Mouse (Mus musculus) liver, adult 2 months (tissue): ENCODE data around the gene Apoa1. TPM values are rescaled to one million over a fixed set of nuclear protein-coding genes. Genes with fewer than 3 reads are reported as not detected.

Experiments
- DNase-seq: peaks from one replicate; pipeline ENCODE4 v3.0.0-alpha.2; 2011; ENCODE audit warnings: low read depth, low spot score; ENCODE audit errors: extremely low read depth
- H3K27ac ChIP-seq: fragments of 200-500 bp; replicated peaks from 2 replicates; pipeline ENCODE4 v1.5.1; 2012; ENCODE audit warnings: low read depth, mild to moderate bottlenecking, control low read depth, inconsistent platforms, low read length; ENCODE audit not compliant: insufficient read depth
- H3K27me3 ChIP-seq: fragments of 200-500 bp; 2 replicates; pipeline ENCODE4 v1.6.1; 2012; ENCODE audit warnings: mild to moderate bottlenecking, moderate library complexity, low read length, inconsistent platforms; ENCODE audit not compliant: control insufficient read depth, insufficient read depth
- H3K36me3 ChIP-seq: fragments of 200-500 bp; 2 replicates; pipeline ENCODE4 v1.6.1; 2012; ENCODE audit warnings: low read length, inconsistent platforms; ENCODE audit not compliant: control insufficient read depth, insufficient read depth
- H3K4me1 ChIP-seq: fragments of 200-500 bp; 2 replicates; pipeline ENCODE4 v1.6.1; 2011; ENCODE audit warnings: low read length; ENCODE audit not compliant: control insufficient read depth, insufficient read depth
- H3K4me3 ChIP-seq: fragments of 200-500 bp; 2 replicates; pipeline ENCODE4 v1.5.1; 2011; ENCODE audit warnings: low read depth, mild to moderate bottlenecking, control low read depth, low read length, moderate library complexity; ENCODE audit not compliant: insufficient read depth
- H3K79me2 ChIP-seq: fragments of 200-500 bp; 2 replicates; pipeline ENCODE4 v1.6.1; 2012; ENCODE audit warnings: inconsistent platforms, mild to moderate bottlenecking, low read length, moderate library complexity; ENCODE audit not compliant: control insufficient read depth, insufficient read depth
- H3K9ac ChIP-seq: fragments of 200-500 bp; 2 replicates; pipeline ENCODE4 v1.6.1; 2012; ENCODE audit warnings: low read depth, mild to moderate bottlenecking, control low read depth, inconsistent platforms, low read length
- CTCF ChIP-seq: fragments of 200-500 bp; IDR thresholded peaks from 2 replicates; pipeline ENCODE4 v1.5.1; 2011; ENCODE audit warnings: low read depth, low read length, control low read depth
- POLR2A ChIP-seq: fragments of 200-500 bp; IDR thresholded peaks from 2 replicates; pipeline ENCODE4 v1.6.1; 2011; ENCODE audit warnings: low read length, control low read depth; ENCODE audit not compliant: insufficient read depth; ENCODE audit errors: extremely low read depth
- WGBS: fragments of 180-500 bp; shearing (Covaris S2); methylation state at CpG from one replicate; pipeline ENCODE4 v1.1.7; 2018; 5-methylcytosine and 5-hydroxymethylcytosine counted together
- polyA plus RNA-seq: library from polyadenylated mRNA; depleted of rRNA; stranded (reverse); fragments of >200 nt; gene quantifications from 2 replicates; pipeline ENCODE4 v1.2.3, GENCODE M21; 2012
- total RNA-seq: library from RNA; depleted of rRNA; stranded (reverse); fragments of >200 nt; gene quantifications from 2 replicates; pipeline ENCODE4 v1.2.3, GENCODE M21; 2014

Apoa1 gene
- total and polyA plus RNA-seq, 2 experiments: 4,768 to 8,406 TPM

GRCm38 (mm10) chr9:46243584-46243983 lies 15.2 kb downstream of the Apoa1 start:
- no peak for DNase-seq
- TF ChIP-seq CTCF: no peak
- Histone ChIP-seq H3K79me2 (no peaks in the 10 kb centered on the region; the same call in 1 of the 2 replicates), H3K27me3 (no peaks in the 10 kb centered on the region), H3K27ac (no peak overlapping the region), H3K36me3 (no peaks in the 10 kb centered on the region), H3K4me1 (peaks cover 25% of the 10 kb centered on the region), H3K4me3 (no peak overlapping the region), H3K9ac (no peak overlapping the region)
- WGBS: 69% methylated on average over 8 of the region's 8 CpGs

- Histone ChIP-seq H3K4me3 (no peak overlapping the region), H3K79me2 (no peaks in the 10 kb centered on the region; the same call in 1 of the 2 replicates), H3K36me3 (no peaks in the 10 kb centered on the region), H3K27me3 (no peaks in the 10 kb centered on the region), H3K4me1 (peaks cover 9% of the 10 kb centered on the region; the same call in 1 of the 2 replicates), H3K9ac (no peak overlapping the region), H3K27ac (no peak overlapping the region)
- DNase-seq: peak; percentile 78
- TF ChIP-seq CTCF (peak; percentile 72), POLR2A (no peak)
- WGBS: 24% methylated on average over 11 of the region's 11 CpGs
These were observed 18.5 kb downstream of the Apoa1 start for GRCm38 (mm10) chr9:46246752-46247324.

DNA sequence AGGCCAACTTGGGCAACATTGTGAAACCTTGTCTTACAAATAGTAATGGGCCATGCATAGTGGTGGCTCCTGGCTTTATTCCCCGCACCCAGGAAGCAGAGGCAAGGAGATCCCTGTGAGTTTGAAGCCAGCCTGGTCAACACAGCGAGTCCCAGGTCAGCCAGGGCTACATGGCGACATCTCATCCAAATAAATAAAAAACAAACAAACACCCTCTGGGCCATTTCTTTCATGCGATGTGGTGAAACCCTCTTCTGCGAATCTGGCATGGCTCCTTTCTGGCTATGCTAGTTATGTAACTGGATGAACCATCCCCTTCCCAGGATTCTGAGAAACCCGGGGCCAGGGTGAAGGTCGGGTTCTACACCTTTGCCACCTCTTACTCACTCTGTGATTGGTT lies 27.8 kb downstream of the Apoa1 start:
- TF ChIP-seq CTCF (no peak), POLR2A (no peak)
- Histone ChIP-seq H3K27ac (peak overlapping the region; percentile 83), H3K4me1 (peaks cover 28% of the 10 kb centered on the region), H3K4me3 (no peak overlapping the region), H3K36me3 (no peaks in the 10 kb centered on the region), H3K27me3 (no peaks in the 10 kb centered on the region), H3K9ac (peak overlapping the region; percentile 9; the same call in 1 of the 2 replicates), H3K79me2 (no peaks in the 10 kb centered on the region)
- 23% methylated on average over 7 of the region's 7 CpGs for WGBS
- peak; percentile 99 for DNase-seq

DNA sequence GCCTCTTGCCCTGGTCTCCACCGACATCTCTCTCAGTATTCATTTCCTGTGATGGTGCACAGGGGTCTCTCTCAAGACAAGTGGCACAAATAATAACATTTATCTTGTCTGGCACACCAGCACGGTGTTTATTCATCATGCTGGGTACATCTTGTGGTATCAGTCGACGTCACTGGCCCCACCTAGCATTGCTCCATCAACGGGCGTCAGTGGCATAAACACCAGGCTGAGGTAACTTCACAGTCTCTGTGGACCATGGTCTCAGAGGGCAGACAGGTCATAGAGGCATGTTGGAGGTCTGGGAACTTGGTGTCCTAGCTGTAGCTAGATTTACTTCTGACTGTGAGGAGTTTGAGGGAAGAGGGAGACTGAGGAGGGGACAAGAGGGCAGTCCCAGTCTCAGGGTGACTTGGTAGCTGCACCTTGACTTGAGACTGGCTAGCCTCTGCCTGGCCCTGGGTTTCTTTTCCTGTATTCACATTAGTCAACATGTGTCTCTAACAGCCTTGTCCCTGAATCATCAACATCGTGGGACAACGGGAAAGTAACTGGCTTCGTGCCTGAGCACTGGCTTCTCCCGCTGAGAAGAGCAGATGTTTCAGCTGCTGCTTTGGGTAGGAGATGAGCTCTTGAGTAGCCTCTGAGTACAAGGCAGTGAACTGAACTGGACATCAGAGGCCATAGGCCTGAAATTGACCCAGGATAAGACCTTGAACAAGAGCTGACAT lies 28.4 kb downstream of the Apoa1 start:
- Histone ChIP-seq H3K36me3 (no peaks in the 10 kb centered on the region), H3K79me2 (no peaks in the 10 kb centered on the region), H3K4me1 (peaks cover 30% of the 10 kb centered on the region), H3K4me3 (no peak overlapping the region; the same call in 1 of the 2 replicates), H3K27ac (peak overlapping the region; percentile 97), H3K27me3 (no peaks in the 10 kb centered on the region), H3K9ac (peak overlapping the region; percentile 67)
- TF ChIP-seq POLR2A (no peak), CTCF (no peak)
- peak; percentile 99 for DNase-seq
- 15% methylated on average over 10 of the region's 10 CpGs for WGBS

- H3K27ac ChIP-seq: peak overlapping the region; percentile 97
- TF ChIP-seq CTCF (no peak), POLR2A (no peak)
- no peak overlapping the region for H3K4me3 ChIP-seq
- peaks cover 30% of the 10 kb centered on the region for H3K4me1 ChIP-seq
- H3K36me3 ChIP-seq: no peaks in the 10 kb centered on the region
- peak overlapping the region; percentile 69 for H3K9ac ChIP-seq
- H3K79me2 ChIP-seq: no peaks in the 10 kb centered on the region
- no peaks in the 10 kb centered on the region for H3K27me3 ChIP-seq
- DNase-seq: peak; percentile 88
- 31% methylated on average over 3 of the region's 3 CpGs for WGBS
These were observed 29.2 kb downstream of the Apoa1 start for GRCm38 (mm10) chr9:46257546-46257945.

DNA sequence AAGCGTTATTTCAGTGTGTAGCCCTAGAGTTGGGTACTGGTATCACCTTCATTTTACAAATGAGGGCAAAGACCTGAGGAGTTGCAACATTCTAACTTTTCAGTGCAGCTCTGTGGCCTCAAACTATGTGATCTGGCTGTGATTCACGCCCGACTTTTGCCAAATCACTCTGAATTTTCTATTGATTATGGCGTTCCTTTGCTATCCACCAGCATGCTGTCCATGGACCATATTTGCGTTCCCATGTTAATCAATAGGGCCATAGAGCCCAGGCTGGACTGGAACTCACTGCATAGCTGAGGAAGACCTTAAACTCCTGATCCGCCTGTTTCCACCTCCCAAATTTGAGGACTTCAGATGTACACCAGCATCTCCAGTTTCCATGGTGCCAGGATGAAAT lies 30.7 kb downstream of the Apoa1 start:
- Histone ChIP-seq H3K9ac (peak overlapping the region; percentile 18; the same call in 1 of the 2 replicates), H3K27me3 (no peaks in the 10 kb centered on the region), H3K27ac (peak overlapping the region; percentile 94), H3K4me1 (peaks cover 30% of the 10 kb centered on the region), H3K79me2 (no peaks in the 10 kb centered on the region), H3K36me3 (no peaks in the 10 kb centered on the region), H3K4me3 (no peak overlapping the region)
- peak; percentile 99 for DNase-seq
- TF ChIP-seq POLR2A (no peak), CTCF (no peak)
- WGBS: 30% methylated on average over 6 of the region's 6 CpGs
